Mouse (Mus musculus) ovary, postnatal 10 days (tissue): Measurements from ENCODE around the gene Sik3.
"Not testable (repeated sequence)": the region's sequence is repeated elsewhere in the genome, so short reads cannot be mapped to it uniquely, and the experiment has no call there.

Experiments used
- DNase-seq: peaks from one replicate; pipeline ENCODE4 v3.0.0; 2022; ENCODE audit warnings: low spot score

Sik3 gene

GRCm38 (mm10) chr9:46110648-46111047, 98.0 kb downstream of the Sik3 start:
- no peak for DNase-seq

- DNase-seq, result no peak
Measured at GRCm38 (mm10) chr9:46111334-46111733, 98.7 kb downstream of the Sik3 start.

- DNase-seq, result no peak
Measured at GRCm38 (mm10) chr9:46112246-46112645, 99.6 kb downstream of the Sik3 start.

- DNase-seq, result no peak
Measured at GRCm38 (mm10) chr9:46118844-46119385, 106.3 kb downstream of the Sik3 start.

- peak; percentile 27 for DNase-seq
Measured at GRCm38 (mm10) chr9:46119943-46120441, 107.4 kb downstream of the Sik3 start.

- DNase-seq, result no peak
Measured at GRCm38 (mm10) chr9:46120468-46121253, 108.0 kb downstream of the Sik3 start.

GRCm38 (mm10) chr9:46121486-46121885, 108.9 kb downstream of the Sik3 start:
- no peak for DNase-seq

- no peak for DNase-seq
Measured at GRCm38 (mm10) chr9:46122731-46123130, 110.1 kb downstream of the Sik3 start.

GRCm38 (mm10) chr9:46126295-46126694, 113.7 kb downstream of the Sik3 start:
- DNase-seq, result no peak

GRCm38 (mm10) chr9:46127326-46127725, 114.7 kb downstream of the Sik3 start:
- no peak for DNase-seq

GRCm38 (mm10) chr9:46129241-46129640, 116.6 kb downstream of the Sik3 start:
- DNase-seq, result no peak

GRCm38 (mm10) chr9:46132821-46133220, 120.2 kb downstream of the Sik3 start:
- not testable (repeated sequence) for DNase-seq

- no peak for DNase-seq
Measured at GRCm38 (mm10) chr9:46138831-46139230, 126.2 kb downstream of the Sik3 start.

GRCm38 (mm10) chr9:46140811-46141210, 128.2 kb downstream of the Sik3 start:
- no peak for DNase-seq

GRCm38 (mm10) chr9:46142031-46142430, 129.4 kb downstream of the Sik3 start:
- DNase-seq, result no peak

- DNase-seq, result no peak
Measured at GRCm38 (mm10) chr9:46142492-46142891, 129.9 kb downstream of the Sik3 start.

GRCm38 (mm10) chr9:46144976-46145375, 132.4 kb downstream of the Sik3 start:
- no peak for DNase-seq

- DNase-seq, result no peak
Measured at GRCm38 (mm10) chr9:46146437-46146836, 133.8 kb downstream of the Sik3 start.

- no peak for DNase-seq
Measured at GRCm38 (mm10) chr9:46148723-46149122, 136.1 kb downstream of the Sik3 start.

GRCm38 (mm10) chr9:46149392-46149791, 136.8 kb downstream of the Sik3 start:
- no peak for DNase-seq

GRCm38 (mm10) chr9:46150116-46150515, 137.5 kb downstream of the Sik3 start:
- no peak for DNase-seq

- no peak for DNase-seq
Measured at GRCm38 (mm10) chr9:46150890-46151703, 138.5 kb downstream of the Sik3 start.

- no peak for DNase-seq
Measured at GRCm38 (mm10) chr9:46151704-46152040, 139.1 kb downstream of the Sik3 start.
